Mouse (Mus musculus) left cerebral cortex, postnatal 10 days (tissue): Measurements from ENCODE around the gene Elfn2. TPM values are rescaled to one million over a fixed set of nuclear protein-coding genes. Genes with fewer than 3 reads are reported as not detected.
A peak's percentile ranks its signal among the peaks of the same experiment; 100 is the strongest.

Source experiments
- DNase-seq, 2 experiments: peaks; one replicate each; pipeline ENCODE4 v3.0.0; 2021 to 2022; ENCODE audit warnings: low spot score in 2 of 2, mixed read lengths in 1 of 2; ENCODE audit errors: extremely low spot score in 1 of 2
- intact Hi-C: fragments of 180-260 bp; cut with DNase I; formaldehyde crosslinking; loops from one replicate; pipeline ENCODE4 v1.15.1; 2025
- total RNA-seq, 2 experiments: library from RNA; stranded (reverse); gene quantifications; 2 replicates each; pipeline ENCODE4 v1.2.3; 2021

The Elfn2 gene
- total RNA-seq, 2 experiments from 2014 or later, result 92.2 to 116 TPM

- intact Hi-C loops, result no loop called here
- no peak for DNase-seq
Observed at GRCm38 (mm10) chr15:78731830-78732229, 13.3 kb upstream of the Elfn2 start.

- intact Hi-C loops, result no loop called here
- no peak for DNase-seq
Observed at GRCm38 (mm10) chr15:78730315-78731049, 11.9 kb upstream of the Elfn2 start.

- no peak for DNase-seq
- intact Hi-C loops, result no loop called here
Observed at GRCm38 (mm10) chr15:78726697-78727096, 8.1 kb upstream of the Elfn2 start.

GRCm38 (mm10) chr15:78720532-78720931 is 2.0 kb upstream of the Elfn2 start:
- intact Hi-C loops, result loop anchor here (2.0 kb wide), 1 partner anchor 96 kb away; no protein-coding TSS in a partner anchor
- no peak for DNase-seq

- intact Hi-C loops, result loop anchor here (2.0 kb wide), 1 partner anchor 95 kb away; no protein-coding TSS in a partner anchor
Observed at GRCm38 (mm10) chr15:78720094-78720493, 1.5 kb upstream of the Elfn2 start.

GRCm38 (mm10) chr15:78719416-78719815 is 845 bp upstream of the Elfn2 start:
- intact Hi-C loops, result no loop called here
- DNase-seq, result no peak

More at GRCm38 (mm10) chr15:78720094-78720493, 1.5 kb upstream of the Elfn2 start:
- peak in 1 of 2 experiments; percentile 83 for DNase-seq

GRCm38 (mm10) chr15:78716936-78717335 is 1.6 kb downstream of the Elfn2 start:
- intact Hi-C loops, result no loop called here
- peak in 1 of 2 experiments; percentile 56 for DNase-seq

- DNase-seq, result no peak
Observed at GRCm38 (mm10) chr15:78715856-78716255, 2.7 kb downstream of the Elfn2 start.

GRCm38 (mm10) chr15:78713751-78714150 is 4.8 kb downstream of the Elfn2 start:
- peak in 1 of 2 experiments; percentile 47 for DNase-seq
- intact Hi-C loops, result loop anchor here (5.0 kb wide), 1 partner anchor 41 kb away; no protein-coding TSS in a partner anchor

More at GRCm38 (mm10) chr15:78715856-78716255, 2.7 kb downstream of the Elfn2 start:
- intact Hi-C loops, result no loop called here

- DNase-seq, result peak in 1 of 2 experiments; percentile 60
- intact Hi-C loops, result loop anchor here (5.0 kb wide), 1 partner anchor 40 kb away; no protein-coding TSS in a partner anchor
Observed at GRCm38 (mm10) chr15:78712335-78713258, 6.0 kb downstream of the Elfn2 start.

GRCm38 (mm10) chr15:78711935-78712334 is 6.6 kb downstream of the Elfn2 start:
- intact Hi-C loops, result loop anchor here (5.0 kb wide), 1 partner anchor 40 kb away; no protein-coding TSS in a partner anchor
- DNase-seq, result peak in 1 of 2 experiments; percentile 70

GRCm38 (mm10) chr15:78710634-78711033 is 7.9 kb downstream of the Elfn2 start:
- peak; percentile 56 to 69 for DNase-seq
- intact Hi-C loops, result loop anchor here (5.0 kb wide), 1 partner anchor 38 kb away; no protein-coding TSS in a partner anchor

- DNase-seq, result peak; percentile 76 to 86
- intact Hi-C loops, result loop anchor here (5.0 kb wide), 1 partner anchor 37 kb away; no protein-coding TSS in a partner anchor
Observed at GRCm38 (mm10) chr15:78709767-78710166, 8.8 kb downstream of the Elfn2 start.

GRCm38 (mm10) chr15:78706630-78707029 is 11.9 kb downstream of the Elfn2 start:
- intact Hi-C loops, result no loop called here
- DNase-seq, result no peak

- intact Hi-C loops, result no loop called here
- DNase-seq, result peak in 1 of 2 experiments; percentile 84
Observed at GRCm38 (mm10) chr15:78704824-78705223, 13.7 kb downstream of the Elfn2 start.

GRCm38 (mm10) chr15:78704007-78704406 is 14.6 kb downstream of the Elfn2 start:
- DNase-seq, result no peak
- intact Hi-C loops, result no loop called here

GRCm38 (mm10) chr15:78700420-78700819 is 18.2 kb downstream of the Elfn2 start:
- DNase-seq, result no peak
- intact Hi-C loops, result no loop called here

- intact Hi-C loops, result no loop called here
- no peak for DNase-seq
Observed at GRCm38 (mm10) chr15:78699513-78699912, 19.1 kb downstream of the Elfn2 start.

- intact Hi-C loops, result no loop called here
- DNase-seq, result no peak
Observed at GRCm38 (mm10) chr15:78698491-78699135, 20.0 kb downstream of the Elfn2 start.
